ENCODE assay signal across 24 mouse cellular contexts in genomic region chr6:119513452-119513851, GRCm38 (mm10). TPM values are rescaled to one million over a fixed set of nuclear protein-coding genes. Genes with fewer than 3 reads are reported as not detected.
A peak's percentile ranks its signal among the peaks of the same experiment; 100 is the strongest.
DNase-seq lines count a peak whose midpoint lies in the region; ATAC-seq and TF ChIP-seq lines count a peak whose summit lies in the region.
"Had no signal": no experiment of that assay in that cellular context is flagged by ENCODE, and none has a peak within 500 bp of the region (broad histone marks: within the 10 kb centered on the region; RNA-seq: fewer than 3 reads in every experiment).

No protein-coding gene starts in this region.

- TF ChIP-seq POLR2A in embryonic fibroblast, embryonic 13.5 days (IDR thresholded peaks at IDR 0.05; ENCODE audit: low read depth, low read length), result no peak

- H3K27ac ChIP-seq in kidney, embryonic 15.5 days, result 0 out of 2 replicates have a peak overlapping the region, but pooled peaks have one; percentile 18
- H3K27ac ChIP-seq in embryonic fibroblast, embryonic 13.5 days (ENCODE audit: insufficient read depth, low read length), result peak overlapping the region; percentile 75
- H3K27ac ChIP-seq: embryonic facial prominence, embryonic 10.5 days; embryonic facial prominence, embryonic 13.5 days; forebrain, embryonic 15.5 days; heart, adult 2 months; heart, embryonic 10.5 days; hindbrain, embryonic 10.5 days; hindbrain, embryonic 13.5 days; intestine, embryonic 15.5 days had no signal

- no peak overlapping the region for H3K9ac ChIP-seq in kidney, embryonic 15.5 days
- H3K9ac ChIP-seq: embryonic facial prominence, embryonic 13.5 days; forebrain, embryonic 15.5 days; hindbrain, embryonic 13.5 days; intestine, embryonic 15.5 days had no signal

- H3K4me2 ChIP-seq in kidney, embryonic 15.5 days, result no peak overlapping the region
- H3K4me2 ChIP-seq: embryonic facial prominence, embryonic 13.5 days; forebrain, embryonic 15.5 days; hindbrain, embryonic 13.5 days; intestine, embryonic 15.5 days had no signal

- no peaks in the 10 kb centered on the region for H3K27me3 ChIP-seq in kidney, embryonic 15.5 days
- H3K27me3 ChIP-seq: embryonic facial prominence, embryonic 13.5 days; forebrain, embryonic 15.5 days; hindbrain, embryonic 13.5 days; intestine, embryonic 15.5 days had no signal

- 0 out of 2 replicates have a peak, but pooled peaks have one; percentile 44 for ATAC-seq in kidney, embryonic 15.5 days (replicated peaks; ENCODE audit: low FRiP score)
- ATAC-seq: activated CD4-positive, CD25-positive, alpha-beta regulatory T cell, adult 4 months; CD4-positive, CD25-positive, alpha-beta regulatory T cell, adult 4 months; forebrain, embryonic 15.5 days; intestine, embryonic 15.5 days had no signal

- no peaks in the 10 kb centered on the region; the same call in 1 of the 2 replicates for H3K36me3 ChIP-seq in kidney, embryonic 15.5 days
- H3K36me3 ChIP-seq: embryonic facial prominence, embryonic 13.5 days; forebrain, embryonic 15.5 days; heart, embryonic 10.5 days; hindbrain, embryonic 10.5 days; hindbrain, embryonic 13.5 days; intestine, embryonic 15.5 days had no signal

- H3K4me1 ChIP-seq in kidney, embryonic 15.5 days, result peaks cover 33% of the 10 kb centered on the region
- H3K4me1 ChIP-seq in embryonic fibroblast, embryonic 13.5 days (ENCODE audit: control insufficient read depth, insufficient read depth, low read length), result 0 out of 2 replicates have a peak, but pooled peaks cover 4% of the 10 kb centered on the region
- H3K4me1 ChIP-seq: hindbrain, embryonic 10.5 days; intestine, embryonic 15.5 days had no signal

- no peak for DNase-seq in kidney, adult 18-20 months
- peak; percentile 18 for DNase-seq in retina, postnatal 1 day
- DNase-seq in retina, embryonic 14.5 days (ENCODE audit: low spot score), result no peak
- no peak for DNase-seq in adrenal gland, postnatal 10 days
- DNase-seq: adrenal gland, adult 8-10 months; cerebellum, adult 11-12 months; cerebellum, adult 8-10 months; cerebellum, postnatal 36 days; embryo, embryonic 11 days; gastrocnemius, postnatal 10 days; gastrocnemius, postnatal 36 days; heart, adult 2 months; heart, postnatal 36 days had no signal

- no peak for TF ChIP-seq CTCF in embryonic fibroblast, embryonic 13.5 days (IDR thresholded peaks at IDR 0.05; ENCODE audit: borderline replicate concordance, insufficient read depth, low read length)

- H3K9me3 ChIP-seq in kidney, embryonic 15.5 days (replicated peaks), result no peaks in the 10 kb centered on the region
- H3K9me3 ChIP-seq: embryonic facial prominence, embryonic 13.5 days; forebrain, embryonic 15.5 days; heart, embryonic 10.5 days; hindbrain, embryonic 10.5 days; hindbrain, embryonic 13.5 days; intestine, embryonic 15.5 days had no signal

- no peak overlapping the region for H3K4me3 ChIP-seq in kidney, embryonic 15.5 days (replicated peaks)
- no peak overlapping the region for H3K4me3 ChIP-seq in embryonic fibroblast, embryonic 13.5 days (ENCODE audit: insufficient read depth, low read length)
- H3K4me3 ChIP-seq: embryonic facial prominence, embryonic 10.5 days; embryonic facial prominence, embryonic 13.5 days; forebrain, embryonic 15.5 days; heart, adult 2 months; heart, embryonic 10.5 days; hindbrain, embryonic 10.5 days; hindbrain, embryonic 13.5 days; intestine, embryonic 15.5 days had no signal

- WGBS in kidney, embryonic 15.5 days, result 39% methylated on average over 5 of the region's 5 CpGs

RNA-seq across cellular contexts. Expression of gene Wnt5b, which starts 30.7 kb away (rescaled TPM):
- 9.1 and 11.5 TPM in 2 replicates for polyA plus RNA-seq in kidney, embryonic 15.5 days (2015; fragmentation: Nextera tagmentation; extraction: Ambion mirVana)
- 3.9 and 4.0 TPM in 2 replicates for polyA plus RNA-seq in embryonic fibroblast, embryonic 13.5 days (2011; ENCODE audit: insufficient read length, low read depth, missing spikeins)
- total RNA-seq in adrenal gland, postnatal 10 days (2021), result 1 to 10 TPM; 3.1 to 3.7 TPM
- polyA plus RNA-seq: activated CD4-positive, CD25-positive, alpha-beta regulatory T cell, adult 4 months had no signal

RNA-seq across cellular contexts. Expression of gene Fbxl14, which starts 34.0 kb away (rescaled TPM):
- 5.0 and 6.1 TPM in 2 replicates for polyA plus RNA-seq in kidney, embryonic 15.5 days (2015; fragmentation: Nextera tagmentation; extraction: Ambion mirVana)
- 19.3 and 21.5 TPM in 2 replicates for polyA plus RNA-seq in embryonic fibroblast, embryonic 13.5 days (2011; ENCODE audit: insufficient read length, low read depth, missing spikeins)
- total RNA-seq in adrenal gland, postnatal 10 days (2021), result 10 to 100 TPM; 26.8 to 30.0 TPM
